ENCODE assay signal across 7 mouse cellular contexts in genomic region chr6:91843628-91844153, GRCm38 (mm10). TPM values are rescaled to one million over a fixed set of nuclear protein-coding genes. Genes with fewer than 3 reads are reported as not detected.
DNase-seq lines count a peak whose midpoint lies in the region; ATAC-seq and TF ChIP-seq lines count a peak whose summit lies in the region.

No protein-coding gene starts in this region.

- no peak overlapping the region for H3K27ac ChIP-seq in layer of hippocampus, adult 2 months
- no peak overlapping the region for H3K27ac ChIP-seq in embryonic facial prominence, embryonic 15.5 days (replicated peaks)
- H3K27ac ChIP-seq in intestine, postnatal 0 days (ENCODE audit: low read depth, low read length) = no peak overlapping the region
- H3K27ac ChIP-seq in neural tube, embryonic 14.5 days (ENCODE audit: low read depth, low read length) = peak overlapping the region; percentile 55; the same call in 1 of the 2 replicates

- ATAC-seq in embryonic facial prominence, embryonic 15.5 days (ENCODE audit: insufficient number of reproducible peaks, low FRiP score, low TSS enrichment, low read depth) = no peak
- no peak for ATAC-seq in intestine, postnatal 0 days
- 0 out of 2 replicates have a peak, but pooled peaks have one; percentile 9 for ATAC-seq in neural tube, embryonic 14.5 days (ENCODE audit: low read depth)

- no peaks in the 10 kb centered on the region for H3K36me3 ChIP-seq in embryonic facial prominence, embryonic 15.5 days
- no peaks in the 10 kb centered on the region for H3K36me3 ChIP-seq in intestine, postnatal 0 days (ENCODE audit: control insufficient read depth, insufficient read depth)
- H3K36me3 ChIP-seq in neural tube, embryonic 14.5 days (ENCODE audit: control insufficient read depth, insufficient read depth, low read length) = no peaks in the 10 kb centered on the region

- H3K4me1 ChIP-seq in embryonic facial prominence, embryonic 15.5 days = peaks cover 11% of the 10 kb centered on the region
- H3K4me1 ChIP-seq in intestine, postnatal 0 days (replicated peaks; ENCODE audit: control insufficient read depth, insufficient read depth, low read length) = no peaks in the 10 kb centered on the region
- peaks cover 30% of the 10 kb centered on the region for H3K4me1 ChIP-seq in neural tube, embryonic 14.5 days (ENCODE audit: control insufficient read depth, insufficient read depth, low read length)

- peak overlapping the region; percentile 46 for H3K4me3 ChIP-seq in layer of hippocampus, adult 2 months
- peak overlapping the region; percentile 47 for H3K4me3 ChIP-seq in embryonic facial prominence, embryonic 15.5 days (replicated peaks)
- H3K4me3 ChIP-seq in intestine, postnatal 0 days (ENCODE audit: low read depth, low read length) = peak overlapping the region; percentile 31
- H3K4me3 ChIP-seq in neural tube, embryonic 14.5 days (ENCODE audit: low read depth, low read length) = peak overlapping the region; percentile 59

- no peak for DNase-seq in layer of hippocampus, adult 2 months (ENCODE audit: low spot score in 2 of 2)
- DNase-seq in layer of hippocampus, adult 9-11 months = no peak
- no peak for DNase-seq in MN1 (ENCODE audit: low spot score)
- no peak for DNase-seq in layer of hippocampus, adult 18-20 months (ENCODE audit: low spot score in 2 of 2)

- peak overlapping the region; percentile 88 for H3K4me2 ChIP-seq in embryonic facial prominence, embryonic 15.5 days (replicated peaks)
- peak overlapping the region; percentile 63 for H3K4me2 ChIP-seq in intestine, postnatal 0 days (replicated peaks; ENCODE audit: low read depth)
- peak overlapping the region; percentile 81 for H3K4me2 ChIP-seq in neural tube, embryonic 14.5 days (ENCODE audit: low read depth, low read length)

- H3K27me3 ChIP-seq in embryonic facial prominence, embryonic 15.5 days = peaks cover 78% of the 10 kb centered on the region
- peaks cover 69% of the 10 kb centered on the region for H3K27me3 ChIP-seq in intestine, postnatal 0 days (replicated peaks; ENCODE audit: control insufficient read depth, insufficient read depth, low read length)
- no peaks in the 10 kb centered on the region for H3K27me3 ChIP-seq in neural tube, embryonic 14.5 days (ENCODE audit: control insufficient read depth, insufficient read depth, low read length)

- no peak for TF ChIP-seq CTCF in layer of hippocampus, adult 2 months (conservative IDR thresholded peaks at IDR 0.05)
- no peak for TF ChIP-seq CTCF in intestine, postnatal 0 days (IDR thresholded peaks at IDR 0.05; ENCODE audit: low read depth)

- no peaks in the 10 kb centered on the region for H3K9me3 ChIP-seq in embryonic facial prominence, embryonic 15.5 days (replicated peaks)
- H3K9me3 ChIP-seq in intestine, postnatal 0 days (ENCODE audit: control insufficient read depth) = no peaks in the 10 kb centered on the region
- no peaks in the 10 kb centered on the region for H3K9me3 ChIP-seq in neural tube, embryonic 14.5 days (ENCODE audit: control insufficient read depth, low read length)

- 4% methylated on average over 67 of the region's 69 CpGs for WGBS in embryonic facial prominence, embryonic 15.5 days
- WGBS in intestine, postnatal 0 days = 5% methylated on average over 58 of the region's 69 CpGs
- WGBS in neural tube, embryonic 14.5 days = 3% methylated on average over 66 of the region's 69 CpGs

- H3K9ac ChIP-seq in embryonic facial prominence, embryonic 15.5 days = no peak overlapping the region
- no peak overlapping the region for H3K9ac ChIP-seq in intestine, postnatal 0 days (ENCODE audit: low read depth, low read length)
- H3K9ac ChIP-seq in neural tube, embryonic 14.5 days (replicated peaks; ENCODE audit: low read depth, low read length) = peak overlapping the region; percentile 73

RNA-seq across cellular contexts. Expression of gene Grip2, which starts 16.6 kb away (rescaled TPM):
- total RNA-seq in layer of hippocampus, adult 2 months (2021) = 1 to 10 TPM; 7.1 to 9.9 TPM
- polyA plus RNA-seq in embryonic facial prominence, embryonic 15.5 days (2015; fragmentation: Nextera tagmentation; extraction: Ambion mirVana) = 1.9 and 2.7 TPM in 2 replicates
- polyA plus RNA-seq in intestine, postnatal 0 days (2015; fragmentation: Nextera tagmentation; extraction: Ambion mirVana) = 0.22 and 0.27 TPM in 2 replicates
- polyA plus RNA-seq in neural tube, embryonic 14.5 days (2014; fragmentation: Nextera tagmentation; extraction: Ambion mirVana) = 9.8 and 10.4 TPM in 2 replicates
- total RNA-seq in layer of hippocampus, adult 18-20 months (2021) = 1 to 10 TPM; 7.0 to 8.6 TPM

RNA-seq across cellular contexts. Expression of gene Ccdc174, which starts 34.2 kb away (rescaled TPM):
- total RNA-seq in layer of hippocampus, adult 2 months (2021) = 10 to 100 TPM; 23.7 to 24.0 TPM
- polyA plus RNA-seq in embryonic facial prominence, embryonic 15.5 days (2015; fragmentation: Nextera tagmentation; extraction: Ambion mirVana) = 31.8 and 35.1 TPM in 2 replicates
- polyA plus RNA-seq in intestine, postnatal 0 days (2015; fragmentation: Nextera tagmentation; extraction: Ambion mirVana) = 27.2 and 33.7 TPM in 2 replicates
- polyA plus RNA-seq in neural tube, embryonic 14.5 days (2014; fragmentation: Nextera tagmentation; extraction: Ambion mirVana) = 41.2 and 44.2 TPM in 2 replicates
- 10 to 100 TPM; 21.4 to 22.5 TPM for total RNA-seq in layer of hippocampus, adult 18-20 months (2021)

RNA-seq across cellular contexts. Expression of gene 4930590J08Rik, which starts 58.9 kb away (rescaled TPM):
- 1 to 10 TPM; 1.9 to 2.3 TPM for total RNA-seq in layer of hippocampus, adult 2 months (2021)
- polyA plus RNA-seq in embryonic facial prominence, embryonic 15.5 days (2015; fragmentation: Nextera tagmentation; extraction: Ambion mirVana) = 0.24 and 0.47 TPM in 2 replicates
- 0.08 and 0.16 TPM in 2 replicates for polyA plus RNA-seq in intestine, postnatal 0 days (2015; fragmentation: Nextera tagmentation; extraction: Ambion mirVana)
- 1.7 and 2.2 TPM in 2 replicates for polyA plus RNA-seq in neural tube, embryonic 14.5 days (2014; fragmentation: Nextera tagmentation; extraction: Ambion mirVana)
- 1 to 10 TPM; 1.7 TPM for total RNA-seq in layer of hippocampus, adult 18-20 months (2021)
